Mouse (Mus musculus): ENCODE measurements at regions not wholly inside any gene's neighbourhood (a gene's known extent, or its start where the extent isn't known, plus 50 kb on each side); places are given as distances from the start of the nearest gene placed in this dataset.

DNA sequence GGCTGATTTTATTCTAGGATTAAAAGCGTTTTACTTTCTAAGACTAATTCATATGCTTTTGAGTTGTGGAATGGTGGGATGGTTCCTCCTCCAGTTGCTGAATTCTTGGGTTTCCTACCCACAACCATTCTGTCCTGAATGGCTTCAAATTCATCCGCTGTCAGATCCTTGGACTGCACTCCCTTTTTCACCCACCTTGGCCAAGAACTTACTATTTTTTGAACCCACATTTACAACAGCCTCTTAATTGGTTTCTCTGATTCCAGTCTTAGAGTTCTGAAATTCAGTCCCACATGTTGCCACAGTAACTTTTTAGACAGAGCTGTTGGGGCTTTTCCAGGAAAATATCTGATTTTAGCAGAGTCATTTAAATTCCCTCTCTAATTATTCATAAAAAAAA lies 177.0 kb upstream of the Hs3st4 start:
- no peak overlapping the region for H3K27ac ChIP-seq (ENCODE audit: low read depth, low read length)
- TF ChIP-seq CTCF (IDR thresholded peaks at IDR 0.05): no peak
- ATAC-seq (ENCODE audit: low FRiP score) (no peak), DNase-seq (ENCODE audit: low spot score) (no peak)
- no peaks in the 10 kb centered on the region for H3K9me3 ChIP-seq (ENCODE audit: low read length)
- H3K9ac ChIP-seq (replicated peaks; ENCODE audit: low read length, poor library complexity, severe bottlenecking): no peak overlapping the region
- H3K27me3 ChIP-seq (ENCODE audit: insufficient read depth, low read length): no peaks in the 10 kb centered on the region
- 95% methylated on average over 2 of the region's 2 CpGs for WGBS
- H3K36me3 ChIP-seq (ENCODE audit: insufficient read depth, low read length): no peaks in the 10 kb centered on the region
- no peak overlapping the region for H3K4me3 ChIP-seq (ENCODE audit: low read depth, low read length)
- no peak overlapping the region for H3K4me2 ChIP-seq (ENCODE audit: low read depth, low read length, poor library complexity, severe bottlenecking)
- H3K4me1 ChIP-seq (ENCODE audit: insufficient read depth, low read length): no peaks in the 10 kb centered on the region

DNA sequence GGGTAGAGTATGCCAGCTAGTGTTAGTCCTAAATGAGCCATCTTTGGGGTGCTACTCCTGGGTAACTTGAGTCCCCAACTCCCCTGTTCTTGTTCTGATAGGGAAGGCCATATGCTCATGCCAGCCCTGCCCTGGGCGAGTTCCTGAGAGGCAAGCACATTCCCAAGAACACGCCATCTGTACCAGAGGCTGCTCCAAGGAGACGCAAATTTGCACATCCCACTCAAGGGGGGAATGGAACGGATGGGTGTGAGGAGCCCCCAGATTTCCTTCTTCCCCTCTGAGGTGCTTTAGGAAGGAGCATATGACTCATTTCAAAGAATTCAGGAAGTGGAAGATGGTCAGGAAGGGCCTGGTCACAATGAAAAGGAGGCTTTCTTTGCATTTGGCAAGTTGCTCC lies 158.7 kb upstream of the Hs3st4 start:
- H3K27me3 ChIP-seq (ENCODE audit: insufficient read depth, low read length): no peaks in the 10 kb centered on the region
- no peak overlapping the region for H3K9ac ChIP-seq (replicated peaks; ENCODE audit: low read length, poor library complexity, severe bottlenecking)
- no peaks in the 10 kb centered on the region for H3K4me1 ChIP-seq (ENCODE audit: insufficient read depth, low read length)
- DNase-seq (ENCODE audit: low spot score) (no peak), ATAC-seq (ENCODE audit: low FRiP score) (no peak)
- no peaks in the 10 kb centered on the region for H3K9me3 ChIP-seq (ENCODE audit: low read length)
- no peak overlapping the region for H3K27ac ChIP-seq (ENCODE audit: low read depth, low read length)
- H3K36me3 ChIP-seq (ENCODE audit: insufficient read depth, low read length): no peaks in the 10 kb centered on the region
- no peak overlapping the region for H3K4me2 ChIP-seq (ENCODE audit: low read depth, low read length, poor library complexity, severe bottlenecking)
- no peak for TF ChIP-seq CTCF (IDR thresholded peaks at IDR 0.05)
- H3K4me3 ChIP-seq (ENCODE audit: low read depth, low read length): no peak overlapping the region
- WGBS: 69% methylated on average over 4 of the region's 4 CpGs

DNA sequence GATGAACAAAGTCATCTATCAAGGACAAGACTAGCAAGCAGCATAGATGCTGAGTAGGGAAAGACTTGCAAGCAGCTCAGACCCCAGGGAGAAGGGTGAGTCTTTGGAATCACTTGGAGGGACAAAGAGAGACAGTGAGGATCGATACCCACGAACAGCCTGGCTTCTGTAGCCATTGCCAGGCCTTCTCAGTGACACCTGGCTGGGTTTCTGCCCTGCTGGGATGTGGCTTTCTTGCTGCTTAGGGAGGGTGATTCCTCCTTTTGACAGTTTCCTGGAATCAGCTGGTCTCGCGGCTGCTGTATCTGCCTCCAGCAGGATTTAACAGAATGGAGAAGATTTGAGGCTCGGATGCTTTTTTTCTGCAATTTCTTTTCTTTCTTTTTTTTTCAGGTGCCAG lies 156.3 kb upstream of the Hs3st4 start:
- Histone ChIP-seq H3K27ac (ENCODE audit: low read depth, low read length) (no peak overlapping the region), H3K36me3 (ENCODE audit: insufficient read depth, low read length) (no peaks in the 10 kb centered on the region), H3K9me3 (ENCODE audit: low read length) (no peaks in the 10 kb centered on the region), H3K4me2 (ENCODE audit: low read depth, low read length, poor library complexity, severe bottlenecking) (no peak overlapping the region), H3K4me1 (ENCODE audit: insufficient read depth, low read length) (no peaks in the 10 kb centered on the region), H3K9ac (replicated peaks; ENCODE audit: low read length, poor library complexity, severe bottlenecking) (no peak overlapping the region), H3K4me3 (ENCODE audit: low read depth, low read length) (no peak overlapping the region), H3K27me3 (ENCODE audit: insufficient read depth, low read length) (no peaks in the 10 kb centered on the region)
- ATAC-seq (ENCODE audit: low FRiP score) (no peak), DNase-seq (ENCODE audit: low spot score) (no peak)
- no peak for TF ChIP-seq CTCF (IDR thresholded peaks at IDR 0.05)
- WGBS: 57% methylated on average over 5 of the region's 5 CpGs

DNA sequence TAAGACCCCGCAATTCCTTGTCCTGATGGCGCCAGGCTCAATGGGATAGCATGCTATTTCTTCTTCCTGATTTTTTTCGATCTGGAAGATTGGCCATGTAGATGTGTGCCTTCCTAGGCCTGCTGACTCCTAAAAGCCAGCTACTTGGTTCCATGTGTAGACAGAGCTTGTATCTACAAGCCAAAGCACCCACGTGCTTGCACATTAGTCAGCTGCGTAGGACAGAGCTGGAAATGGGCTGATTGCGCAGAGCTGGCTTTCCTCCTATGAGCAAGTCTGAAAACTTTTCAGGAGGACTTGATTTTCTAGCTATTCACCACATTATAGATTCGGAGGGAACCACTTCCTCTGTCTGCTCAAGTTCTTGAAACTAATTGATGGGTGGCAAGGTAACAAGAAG lies 140.1 kb upstream of the Hs3st4 start:
- Histone ChIP-seq H3K9ac (replicated peaks; ENCODE audit: low read length, poor library complexity, severe bottlenecking) (no peak overlapping the region), H3K27me3 (ENCODE audit: insufficient read depth, low read length) (no peaks in the 10 kb centered on the region), H3K4me3 (ENCODE audit: low read depth, low read length) (no peak overlapping the region), H3K4me2 (ENCODE audit: low read depth, low read length, poor library complexity, severe bottlenecking) (no peak overlapping the region), H3K27ac (ENCODE audit: low read depth, low read length) (no peak overlapping the region), H3K4me1 (ENCODE audit: insufficient read depth, low read length) (no peaks in the 10 kb centered on the region; the same call in 1 of the 2 replicates), H3K36me3 (ENCODE audit: insufficient read depth, low read length) (no peaks in the 10 kb centered on the region), H3K9me3 (ENCODE audit: low read length) (no peaks in the 10 kb centered on the region)
- no peak for ATAC-seq (ENCODE audit: low FRiP score)
- no peak for DNase-seq (ENCODE audit: low spot score)
- 94% methylated on average over 7 of the region's 7 CpGs for WGBS
- no peak for TF ChIP-seq CTCF (IDR thresholded peaks at IDR 0.05)

DNA sequence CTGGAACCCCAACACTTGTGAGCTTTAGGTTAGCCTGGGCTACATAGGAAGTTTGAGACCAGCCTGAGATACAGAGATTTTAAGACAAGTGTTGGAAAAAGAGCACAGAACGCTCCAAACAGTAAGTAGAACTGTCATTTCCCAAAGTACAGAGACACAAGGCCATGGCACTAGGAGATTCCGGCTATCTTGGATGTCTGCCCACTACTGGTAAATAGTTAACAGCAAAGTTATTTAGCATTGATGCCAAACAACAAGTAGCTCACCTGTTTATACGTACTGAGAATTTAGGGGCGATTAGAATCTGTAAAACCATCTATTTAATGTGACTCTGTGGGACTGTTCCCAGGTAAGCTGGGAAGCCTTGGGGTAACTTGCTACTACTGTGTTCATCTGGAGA lies 135.6 kb upstream of the Hs3st4 start:
- H3K4me3 ChIP-seq (ENCODE audit: low read depth, low read length): no peak overlapping the region
- H3K9me3 ChIP-seq (ENCODE audit: low read length): no peaks in the 10 kb centered on the region
- H3K27me3 ChIP-seq (ENCODE audit: insufficient read depth, low read length): no peaks in the 10 kb centered on the region
- no peak overlapping the region for H3K4me2 ChIP-seq (ENCODE audit: low read depth, low read length, poor library complexity, severe bottlenecking)
- ATAC-seq (ENCODE audit: low FRiP score): no peak
- no peak overlapping the region for H3K9ac ChIP-seq (replicated peaks; ENCODE audit: low read length, poor library complexity, severe bottlenecking)
- no peak for DNase-seq (ENCODE audit: low spot score)
- peaks cover 4% of the 10 kb centered on the region; the same call in 1 of the 2 replicates for H3K4me1 ChIP-seq (ENCODE audit: insufficient read depth, low read length)
- H3K27ac ChIP-seq (ENCODE audit: low read depth, low read length): no peak overlapping the region
- TF ChIP-seq CTCF (IDR thresholded peaks at IDR 0.05): no peak
- 90% methylated on average over 4 of the region's 4 CpGs for WGBS
- H3K36me3 ChIP-seq (ENCODE audit: insufficient read depth, low read length): no peaks in the 10 kb centered on the region

DNA sequence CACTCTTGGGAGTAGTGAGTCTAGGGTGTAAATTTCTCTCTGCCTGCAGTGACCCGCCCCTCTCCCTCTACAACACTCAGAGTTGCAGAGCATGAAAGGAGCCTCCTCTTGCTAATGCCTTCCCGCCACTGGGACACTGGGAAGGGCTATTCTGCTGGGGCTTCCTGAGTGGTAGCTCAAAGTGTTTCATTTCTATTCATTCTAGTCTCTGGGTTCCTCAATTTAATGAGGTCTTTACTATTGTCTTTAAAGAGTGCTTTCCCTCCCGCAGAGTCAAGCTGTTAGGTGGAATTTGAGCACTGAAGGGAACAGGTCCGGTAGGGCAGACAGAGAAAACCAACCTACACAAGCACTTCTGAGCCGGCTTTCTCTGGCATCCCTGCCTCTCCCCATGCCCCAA lies 134.0 kb upstream of the Hs3st4 start:
- Histone ChIP-seq H3K27me3 (ENCODE audit: insufficient read depth, low read length) (no peaks in the 10 kb centered on the region), H3K27ac (ENCODE audit: low read depth, low read length) (no peak overlapping the region), H3K9ac (replicated peaks; ENCODE audit: low read length, poor library complexity, severe bottlenecking) (no peak overlapping the region), H3K9me3 (ENCODE audit: low read length) (no peaks in the 10 kb centered on the region), H3K36me3 (ENCODE audit: insufficient read depth, low read length) (no peaks in the 10 kb centered on the region), H3K4me2 (ENCODE audit: low read depth, low read length, poor library complexity, severe bottlenecking) (no peak overlapping the region), H3K4me3 (ENCODE audit: low read depth, low read length) (no peak overlapping the region), H3K4me1 (ENCODE audit: insufficient read depth, low read length) (peaks cover 4% of the 10 kb centered on the region; the same call in 1 of the 2 replicates)
- DNase-seq (ENCODE audit: low spot score): no peak
- TF ChIP-seq CTCF (IDR thresholded peaks at IDR 0.05): no peak
- ATAC-seq (ENCODE audit: low FRiP score): no peak
- 21% methylated on average over 5 of the region's 5 CpGs for WGBS

All from midbrain, postnatal 0 days (tissue).